16 mouse cellular contexts compared by ENCODE assay signal in the genomic region with DNA sequence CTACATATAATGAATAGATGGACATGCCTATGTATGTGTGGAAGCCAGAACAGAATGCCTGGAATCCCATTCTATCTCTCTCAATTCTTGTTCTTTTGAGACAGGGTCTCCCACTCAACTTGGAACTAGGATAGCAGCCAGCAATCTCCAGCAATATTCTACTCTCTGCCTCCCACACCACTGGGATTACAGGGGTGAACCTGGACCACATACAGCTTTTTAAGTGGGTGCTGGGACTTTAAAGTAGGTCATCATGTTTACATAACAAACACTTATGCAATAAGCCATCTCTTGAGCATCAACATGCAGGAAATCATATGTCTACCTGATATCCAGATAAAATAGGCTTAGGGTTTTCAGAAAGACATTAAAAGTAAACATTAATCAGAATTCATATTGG.
"Had no signal": no experiment of that assay in that cellular context is flagged by ENCODE, and none has a peak within 500 bp of the region (broad histone marks: within the 10 kb centered on the region; RNA-seq: fewer than 3 reads in every experiment).

No protein-coding gene starts in this region.

- DNase-seq: kidney, adult 2 months; kidney, postnatal 25 days; lung, adult 18-20 months; lung, postnatal 10 days; lung, postnatal 4 days; midbrain, embryonic 14.5 days; right cerebral cortex, postnatal 25 days; spleen, adult 18-20 months; thymus, postnatal 25 days had no signal

- H3K9me3 ChIP-seq: liver, embryonic 15.5 days; lung, embryonic 15.5 days; stomach, embryonic 15.5 days had no signal

- H3K4me3 ChIP-seq: liver, embryonic 15.5 days; lung, embryonic 15.5 days; stomach, embryonic 15.5 days had no signal

- H3K27ac ChIP-seq: kidney, postnatal 0 days; liver, embryonic 15.5 days; lung, embryonic 15.5 days; stomach, embryonic 15.5 days had no signal

- H3K9ac ChIP-seq: liver, embryonic 15.5 days; lung, embryonic 15.5 days; stomach, embryonic 15.5 days had no signal

- H3K4me2 ChIP-seq: liver, embryonic 11.5 days; liver, embryonic 15.5 days; lung, embryonic 15.5 days; midbrain, embryonic 11.5 days; stomach, embryonic 15.5 days had no signal

- H3K36me3 ChIP-seq: liver, embryonic 15.5 days; lung, embryonic 15.5 days; stomach, embryonic 15.5 days had no signal

- H3K4me1 ChIP-seq: liver, embryonic 15.5 days; lung, embryonic 15.5 days; stomach, embryonic 15.5 days had no signal

- ATAC-seq: intestine, postnatal 0 days had no signal

- H3K27me3 ChIP-seq: liver, embryonic 15.5 days; lung, embryonic 15.5 days; stomach, embryonic 15.5 days had no signal
